Mouse (Mus musculus) hematopoietic multipotent progenitor cell, adult 10-12 weeks (in vitro differentiated cells): ENCODE data around the gene Clip4. TPM values are rescaled to one million over a fixed set of nuclear protein-coding genes. Genes with fewer than 3 reads are reported as not detected.

Experiments
- polyA plus RNA-seq: library from polyadenylated mRNA; stranded (reverse); fragments of >175 nt; gene quantifications from 2 replicates; pipeline ENCODE4 v1.2.3, GENCODE M21; 2012; ENCODE audit warnings: low replicate concordance

The Clip4 gene
- 0.28 and 0.68 TPM in 2 replicates for polyA plus RNA-seq

GRCm38 (mm10) chr17:71768173-71768572 lies at the start of gene Clip4:
TSS of gene Clip4 (plus strand) at chr17:71768473.

GRCm38 (mm10) chr17:71752831-71753230 lies 15.4 kb upstream of the Clip4 start, which contains the start of gene Pcare:
TSS of gene Pcare (minus strand) at chr17:71752894.

Other genes with a start within 250 kb of the Clip4 start
- gene Ndc80, start 241.6 kb upstream of the Clip4 start, polyA plus RNA-seq = 0.14 and 1.8 TPM in 2 replicates
- gene Spdya, start 216.4 kb upstream of the Clip4 start, polyA plus RNA-seq = not detected in 2 replicates
- gene Wdr43, start 152.6 kb upstream of the Clip4 start, polyA plus RNA-seq = 15.2 and 22.7 TPM in 2 replicates
- 0.07 and 0.29 TPM in 2 replicates for gene Togaram2, start 95.2 kb upstream of the Clip4 start, polyA plus RNA-seq
- gene Pcare, start 15.6 kb upstream of the Clip4 start, polyA plus RNA-seq = not detected in 2 replicates